Mouse (Mus musculus) myocyte (in vitro differentiated cells): Measurements from ENCODE around the gene Kidins220. TPM values are rescaled to one million over a fixed set of nuclear protein-coding genes. Genes with fewer than 3 reads are reported as not detected.

ENCODE experiments used
- H3K27me3 ChIP-seq: one replicate; pipeline ENCODE4 v1.6.1; 2011; ENCODE audit not compliant: control insufficient read depth, insufficient read depth, insufficient read length
- H3K36me3 ChIP-seq: one replicate; pipeline ENCODE4 v1.6.1; 2011; ENCODE audit not compliant: control insufficient read depth, insufficient read depth
- H3K4me2 ChIP-seq: one replicate; pipeline ENCODE4 v1.6.1; 2011; ENCODE audit warnings: low read depth, control low read depth
- H3K4me3 ChIP-seq: one replicate; pipeline ENCODE4 v1.5.1; 2011; ENCODE audit warnings: mild to moderate bottlenecking, control low read depth, moderate library complexity
- H3K79me2 ChIP-seq: one replicate; pipeline ENCODE4 v1.6.1; 2011; ENCODE audit not compliant: control insufficient read depth, insufficient read depth
- H3ac ChIP-seq: one replicate; pipeline ENCODE4 v1.6.1; 2011; ENCODE audit not compliant: control insufficient read depth, insufficient read length
- CEBPB ChIP-seq: IDR thresholded peaks from 2 replicates; pipeline ENCODE4 v1.6.1; 2011; ENCODE audit warnings: mild to moderate bottlenecking, moderate library complexity; ENCODE audit not compliant: poor library complexity, insufficient read depth, severe bottlenecking
- E2F4 ChIP-seq: IDR thresholded peaks from one replicate; pipeline ENCODE4 v1.6.1; 2011; ENCODE audit warnings: mild to moderate bottlenecking, control low read depth, moderate library complexity; ENCODE audit not compliant: insufficient read depth
- MAX ChIP-seq: IDR thresholded peaks from one replicate; pipeline ENCODE4 v1.6.1; 2011; ENCODE audit warnings: low read depth, mild to moderate bottlenecking, control low read depth
- MYOD1 ChIP-seq, 3 experiments: IDR thresholded peaks; one replicate each; pipeline ENCODE4 v1.6.1; 2011; ENCODE audit warnings: control low read depth in 2 of 3, low read depth in 2 of 3, mild to moderate bottlenecking in 2 of 3, moderate library complexity in 1 of 3; ENCODE audit not compliant: insufficient read length in 2 of 3, control insufficient read depth in 1 of 3
- MYOG ChIP-seq, 3 experiments: IDR thresholded peaks; one replicate each; pipeline ENCODE4 v1.6.1; 2011; ENCODE audit warnings: control low read depth in 2 of 3, low read depth in 2 of 3, mild to moderate bottlenecking in 2 of 3; ENCODE audit not compliant: insufficient read length in 2 of 3, control insufficient read depth in 1 of 3, insufficient read depth in 1 of 3
- POLR2A ChIP-seq: IDR thresholded peaks from one replicate; pipeline ENCODE4 v1.6.1; 2011; ENCODE audit warnings: low read depth, mild to moderate bottlenecking, control low read depth, moderate library complexity; ENCODE audit not compliant: insufficient read length
- POLR2AphosphoS2 ChIP-seq: IDR thresholded peaks from one replicate; pipeline ENCODE4 v1.6.1; 2011; ENCODE audit warnings: low read depth, control low read depth; ENCODE audit not compliant: insufficient read length
- REST ChIP-seq: IDR thresholded peaks from one replicate; pipeline ENCODE4 v1.6.1; 2011; ENCODE audit warnings: mild to moderate bottlenecking, control low read depth, moderate library complexity; ENCODE audit not compliant: insufficient read depth, insufficient read length
- SRF ChIP-seq: IDR thresholded peaks from one replicate; pipeline ENCODE4 v1.6.1; 2011; ENCODE audit warnings: low read depth; ENCODE audit not compliant: control insufficient read depth, insufficient read length
- TCF12 ChIP-seq: IDR thresholded peaks from one replicate; pipeline ENCODE4 v1.6.1; 2011; ENCODE audit warnings: mild to moderate bottlenecking, control low read depth; ENCODE audit not compliant: poor library complexity, insufficient read depth, severe bottlenecking
- TCF3 ChIP-seq: IDR thresholded peaks from one replicate; pipeline ENCODE4 v1.6.1; 2011; ENCODE audit warnings: low read depth, control low read depth; ENCODE audit not compliant: insufficient read length
- USF1 ChIP-seq: IDR thresholded peaks from one replicate; pipeline ENCODE4 v1.6.1; 2011; ENCODE audit warnings: low read depth, mild to moderate bottlenecking, control low read depth, moderate library complexity
- polyA plus RNA-seq: library from polyadenylated mRNA; unstranded; fragments of >200 nt; fragmentation: generic; extraction: Trizol; gene quantifications from one replicate; pipeline ENCODE4 v1.2.1, GENCODE M21; 2012; ENCODE audit warnings: missing spikeins

Gene Kidins220
- polyA plus RNA-seq, 1 experiment: 33.3 TPM

DNA sequence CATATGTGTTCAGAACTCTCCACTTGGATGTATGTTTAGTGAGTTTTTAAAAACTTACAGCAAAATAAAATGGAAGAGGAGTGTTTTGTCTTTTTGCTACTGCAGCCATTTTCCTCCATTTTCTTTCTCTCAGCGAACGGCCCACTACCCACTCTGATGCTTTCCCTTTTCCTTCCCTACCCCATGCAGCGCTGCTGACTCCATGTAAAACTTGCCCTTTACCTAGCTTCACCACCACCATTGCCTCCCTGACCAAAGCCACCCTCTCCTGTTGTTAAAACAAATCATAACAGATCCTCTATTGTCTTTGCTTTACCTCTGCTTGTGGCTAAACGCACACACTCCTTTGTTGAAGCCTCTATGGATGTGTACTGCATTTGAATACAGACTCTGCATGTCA, 20.6 kb downstream of the Kidins220 start:
- H3K79me2 ChIP-seq: no peaks in the 10 kb centered on the region
- H3K27me3 ChIP-seq: no peaks in the 10 kb centered on the region
- H3K4me2 ChIP-seq: no peak overlapping the region
- peaks cover 38% of the 10 kb centered on the region for H3K36me3 ChIP-seq
- H3ac ChIP-seq: no peak overlapping the region
- TF ChIP-seq MAX (no peak), REST (no peak), CEBPB (no peak), USF1 (no peak), TCF12 (no peak), SRF (no peak), POLR2A (no peak), POLR2AphosphoS2 (no peak), E2F4 (no peak), MYOD1 (IDR thresholded peaks at IDR 0.05; ENCODE audit: control insufficient read depth in 1 of 3, insufficient read length in 2 of 3, low read depth in 2 of 3) (no peak), MYOG (IDR thresholded peaks at IDR 0.05; ENCODE audit: control insufficient read depth in 1 of 3, insufficient read depth in 1 of 3, insufficient read length in 2 of 3, low read depth in 2 of 3) (no peak), TCF3 (no peak)
- no peak overlapping the region for H3K4me3 ChIP-seq

DNA sequence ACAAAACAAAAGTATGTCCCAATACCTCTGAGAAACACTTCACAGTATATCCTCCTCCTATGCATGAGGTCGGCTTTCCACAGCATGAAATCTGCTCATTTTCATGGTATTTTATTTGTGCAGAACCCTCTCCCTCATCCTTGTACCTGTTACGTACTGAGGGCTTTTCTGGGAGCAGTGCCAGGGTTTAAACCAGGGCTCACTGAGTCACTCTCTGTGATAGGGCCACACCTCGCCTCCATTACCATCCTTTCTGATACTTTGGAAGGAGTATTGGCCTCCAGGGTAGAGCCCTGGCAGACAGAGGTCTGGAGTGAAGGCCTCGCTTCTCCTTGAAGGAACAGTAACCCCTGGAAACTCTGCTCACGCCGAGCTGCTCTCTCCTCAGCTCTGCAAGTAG, 30.6 kb downstream of the Kidins220 start:
- H3K36me3 ChIP-seq: peaks cover 13% of the 10 kb centered on the region
- no peak overlapping the region for H3K4me2 ChIP-seq
- no peaks in the 10 kb centered on the region for H3K27me3 ChIP-seq
- no peak for TF ChIP-seq E2F4
- TF ChIP-seq MYOG (IDR thresholded peaks at IDR 0.05; ENCODE audit: control insufficient read depth in 1 of 3, insufficient read depth in 1 of 3, insufficient read length in 2 of 3, low read depth in 2 of 3): no peak
- TF ChIP-seq SRF: no peak
- no peak for TF ChIP-seq MAX
- TF ChIP-seq USF1: no peak
- TF ChIP-seq TCF12: no peak
- TF ChIP-seq CEBPB: no peak
- TF ChIP-seq REST: no peak
- TF ChIP-seq TCF3: no peak
- TF ChIP-seq POLR2A: no peak
- no peak for TF ChIP-seq POLR2AphosphoS2
- TF ChIP-seq MYOD1 (IDR thresholded peaks at IDR 0.05; ENCODE audit: control insufficient read depth in 1 of 3, insufficient read length in 2 of 3, low read depth in 2 of 3): no peak
- no peak overlapping the region for H3K4me3 ChIP-seq
- H3K79me2 ChIP-seq: no peaks in the 10 kb centered on the region
- no peak overlapping the region for H3ac ChIP-seq

GRCm38 (mm10) chr12:25009957-25010356, 35.2 kb downstream of the Kidins220 start:
- Histone ChIP-seq H3K36me3 (peaks cover 26% of the 10 kb centered on the region), H3K4me3 (no peak overlapping the region), H3ac (no peak overlapping the region), H3K4me2 (no peak overlapping the region), H3K27me3 (no peaks in the 10 kb centered on the region), H3K79me2 (no peaks in the 10 kb centered on the region)
- TF ChIP-seq MYOG (IDR thresholded peaks at IDR 0.05; ENCODE audit: control insufficient read depth in 1 of 3, insufficient read depth in 1 of 3, insufficient read length in 2 of 3, low read depth in 2 of 3) (no peak), SRF (no peak), TCF3 (no peak), CEBPB (no peak), MYOD1 (IDR thresholded peaks at IDR 0.05; ENCODE audit: control insufficient read depth in 1 of 3, insufficient read length in 2 of 3, low read depth in 2 of 3) (no peak), POLR2A (no peak), REST (no peak)

- H3ac ChIP-seq: no peak overlapping the region
- no peak overlapping the region for H3K4me3 ChIP-seq
- H3K79me2 ChIP-seq: no peaks in the 10 kb centered on the region
- H3K27me3 ChIP-seq: no peaks in the 10 kb centered on the region
- TF ChIP-seq TCF3 (no peak), POLR2A (no peak), TCF12 (no peak)
- H3K36me3 ChIP-seq: peaks cover 26% of the 10 kb centered on the region
- no peak overlapping the region for H3K4me2 ChIP-seq
These were observed 35.7 kb downstream of the Kidins220 start for GRCm38 (mm10) chr12:25010416-25010815.

GRCm38 (mm10) chr12:25011733-25012367, 37.1 kb downstream of the Kidins220 start:
- H3K4me2 ChIP-seq: no peak overlapping the region
- peaks cover 30% of the 10 kb centered on the region for H3K36me3 ChIP-seq
- no peak overlapping the region for H3ac ChIP-seq
- no peak overlapping the region for H3K4me3 ChIP-seq
- TF ChIP-seq MYOD1 (IDR thresholded peaks at IDR 0.05; ENCODE audit: control insufficient read depth in 1 of 3, insufficient read length in 2 of 3, low read depth in 2 of 3): no peak
- TF ChIP-seq CEBPB: no peak
- no peak for TF ChIP-seq MAX
- TF ChIP-seq REST: no peak
- no peak for TF ChIP-seq MYOG (IDR thresholded peaks at IDR 0.05; ENCODE audit: control insufficient read depth in 1 of 3, insufficient read depth in 1 of 3, insufficient read length in 2 of 3, low read depth in 2 of 3)
- no peak for TF ChIP-seq USF1
- TF ChIP-seq E2F4: no peak
- TF ChIP-seq POLR2AphosphoS2: no peak
- TF ChIP-seq TCF12: no peak
- TF ChIP-seq POLR2A: no peak
- TF ChIP-seq TCF3: no peak
- no peak for TF ChIP-seq SRF
- H3K27me3 ChIP-seq: no peaks in the 10 kb centered on the region
- no peaks in the 10 kb centered on the region for H3K79me2 ChIP-seq
